Mouse (Mus musculus) thymus, adult 2 months (tissue): ENCODE results near the gene Tmem223.

ENCODE experiments used
- CTCF ChIP-seq: fragments of 200-500 bp; IDR thresholded peaks from 2 replicates; pipeline ENCODE4 v1.5.1; 2012; ENCODE audit warnings: mild to moderate bottlenecking, control low read depth, low read length, moderate library complexity, borderline replicate concordance; ENCODE audit not compliant: control insufficient read depth, poor library complexity, insufficient read depth; ENCODE audit errors: extremely low read depth
- POLR2A ChIP-seq: fragments of 200-500 bp; IDR thresholded peaks from 2 replicates; pipeline ENCODE4 v1.6.1; 2012; ENCODE audit warnings: mild to moderate bottlenecking, low read length, control low read depth, moderate library complexity; ENCODE audit not compliant: control insufficient read depth, poor library complexity, insufficient read depth; ENCODE audit errors: extremely low read depth

- TF ChIP-seq POLR2A: no peak
- no peak for TF ChIP-seq CTCF
Observed at GRCm38 (mm10) chr19:8740603-8741002, 30.2 kb upstream of the Tmem223 start, which contains the start of gene 1700092M07Rik.
